Mouse (Mus musculus): ENCODE data around the gene Ptpre.
"Not testable (repeated sequence)": the region's sequence is repeated elsewhere in the genome, so short reads cannot be mapped to it uniquely, and the experiment has no call there.

Gene Ptpre

DNA sequence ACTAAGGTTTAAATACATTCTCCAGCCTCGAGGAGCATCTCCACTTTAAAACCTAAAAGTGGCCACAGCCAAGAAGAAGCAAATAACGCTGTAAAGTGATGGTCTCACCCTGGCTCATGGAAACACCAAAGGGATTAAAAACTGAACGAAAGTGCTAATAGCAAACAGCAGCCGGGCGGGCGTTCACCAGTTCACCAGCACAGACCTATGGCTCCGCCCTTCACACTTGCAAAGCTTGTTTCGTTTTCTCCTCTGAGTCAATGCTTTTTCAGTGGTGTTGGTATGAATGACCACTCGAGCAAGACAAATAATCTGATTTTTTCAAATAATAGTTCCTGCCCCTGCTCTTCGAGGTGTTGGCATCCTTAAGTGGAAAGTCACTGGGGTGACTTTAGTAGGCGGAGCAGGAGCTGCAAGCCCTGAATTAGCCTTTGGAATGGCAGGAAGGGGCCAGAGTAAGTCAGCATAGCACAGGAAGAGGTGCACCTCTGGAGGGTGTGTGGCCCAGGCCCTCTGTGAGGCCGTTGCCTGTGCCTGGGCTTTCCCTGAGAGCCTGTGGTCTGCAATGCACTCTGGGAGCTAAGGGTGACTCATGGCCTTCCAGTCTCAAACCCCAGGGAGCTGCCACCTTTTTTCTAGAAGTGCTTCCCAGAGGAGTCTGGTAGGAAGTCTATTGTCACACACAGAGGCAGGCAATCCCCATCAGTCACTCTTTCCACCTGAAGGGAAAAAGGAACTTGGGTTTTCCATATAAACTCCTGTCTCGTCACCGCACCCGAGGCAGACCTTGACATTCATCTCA, 67.9 kb downstream of the Ptpre start:
- DNase-seq (ENCODE audit: low spot score in 2 of 2): peak; percentile 48 to 71

DNA sequence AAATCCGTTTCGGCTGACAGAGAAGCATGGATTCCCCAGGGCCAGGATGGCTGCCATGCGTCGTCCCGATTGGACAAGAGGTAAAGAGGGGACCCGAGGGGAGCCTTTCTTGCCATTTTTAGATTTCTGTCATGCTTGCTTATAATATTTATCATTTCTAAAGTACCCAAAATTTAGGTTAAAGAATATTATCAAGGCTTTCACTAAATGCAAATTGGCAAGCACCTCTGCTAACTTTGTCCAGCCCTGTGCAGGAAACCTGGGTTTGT, 68.5 kb downstream of the Ptpre start:
- no peak for DNase-seq (ENCODE audit: low spot score in 2 of 2)

DNA sequence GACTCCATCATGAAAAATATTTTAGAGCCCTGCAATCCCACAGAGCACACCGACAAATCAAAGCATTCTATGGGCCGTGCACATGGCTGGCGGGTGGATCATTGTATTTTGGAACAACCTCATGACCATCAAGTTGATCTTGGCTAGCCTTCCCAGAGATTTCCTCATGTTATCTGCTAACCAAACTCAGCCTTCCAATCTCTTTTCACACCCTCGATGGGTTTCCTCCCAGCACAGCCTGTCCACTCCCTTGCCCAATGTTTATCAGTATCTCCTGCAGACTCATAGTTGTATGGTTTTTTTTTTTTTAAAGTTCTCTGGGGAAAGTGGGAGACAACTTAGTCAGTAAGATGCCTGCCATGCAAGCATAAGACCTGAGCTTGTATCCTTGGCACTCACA, 70.9 kb downstream of the Ptpre start:
- DNase-seq (ENCODE audit: low spot score in 2 of 2): peak; percentile 48 to 62

DNA sequence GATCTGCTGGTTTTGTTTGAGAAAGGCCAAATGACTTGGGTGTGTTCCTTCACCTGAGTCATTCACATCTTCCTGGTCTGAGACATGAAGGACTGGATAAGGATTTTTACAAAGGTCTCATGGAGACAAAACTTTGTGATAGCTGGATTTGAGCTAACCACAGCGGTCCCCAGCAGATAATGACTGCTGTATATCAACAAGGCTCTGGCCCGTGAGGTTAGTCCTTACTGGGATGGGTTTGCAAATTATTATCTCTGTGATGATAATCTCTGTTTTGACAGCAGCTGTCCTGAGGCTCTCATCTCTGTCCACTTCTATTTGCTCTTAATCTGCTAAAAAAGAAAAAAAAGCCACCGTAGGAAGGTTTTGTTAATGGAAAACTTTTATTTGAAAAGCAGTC, 71.7 kb downstream of the Ptpre start:
- no peak for DNase-seq (ENCODE audit: low spot score in 2 of 2)

DNA sequence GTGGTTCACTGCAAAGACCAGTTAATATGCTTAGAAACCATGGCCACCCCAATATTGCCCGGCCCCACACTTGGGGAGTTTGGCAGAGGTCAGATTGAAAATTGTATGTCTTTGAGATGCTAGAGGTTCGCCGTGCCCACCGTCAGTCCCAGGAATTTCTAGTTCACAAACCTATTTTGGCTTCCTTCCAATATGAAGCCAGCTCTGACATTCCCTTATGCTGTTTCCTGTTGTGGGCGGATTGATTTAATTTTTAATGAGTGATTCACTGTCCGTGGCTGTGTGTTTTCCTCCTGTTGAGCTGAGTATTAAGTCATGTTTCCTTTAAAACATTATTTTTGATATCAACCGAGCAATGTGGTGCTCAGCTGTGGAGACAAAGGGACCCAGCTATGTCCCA, 72.4 kb downstream of the Ptpre start:
- peak; percentile 13 to 43 for DNase-seq (ENCODE audit: low spot score in 2 of 2)

DNA sequence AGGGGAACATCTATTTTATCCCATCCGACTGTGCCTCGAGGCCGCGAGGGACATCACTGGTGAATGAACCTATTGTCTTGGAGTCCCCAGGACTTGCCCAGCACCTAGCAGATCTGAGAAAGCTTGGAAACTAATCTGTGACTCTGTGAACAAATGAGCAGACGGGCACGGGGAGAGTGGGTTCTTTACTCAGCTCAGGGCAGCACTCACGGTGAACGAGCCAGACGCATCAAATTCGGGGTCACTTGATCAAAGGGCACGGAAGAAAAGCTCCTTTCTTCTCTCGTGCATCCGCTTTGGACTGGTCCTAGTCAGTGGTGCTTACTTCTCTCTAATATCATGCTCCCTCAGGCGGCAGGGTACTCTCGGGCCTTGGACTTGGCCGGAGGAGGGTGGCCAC, 75.0 kb downstream of the Ptpre start:
- DNase-seq (ENCODE audit: low spot score in 2 of 2): no peak

DNA sequence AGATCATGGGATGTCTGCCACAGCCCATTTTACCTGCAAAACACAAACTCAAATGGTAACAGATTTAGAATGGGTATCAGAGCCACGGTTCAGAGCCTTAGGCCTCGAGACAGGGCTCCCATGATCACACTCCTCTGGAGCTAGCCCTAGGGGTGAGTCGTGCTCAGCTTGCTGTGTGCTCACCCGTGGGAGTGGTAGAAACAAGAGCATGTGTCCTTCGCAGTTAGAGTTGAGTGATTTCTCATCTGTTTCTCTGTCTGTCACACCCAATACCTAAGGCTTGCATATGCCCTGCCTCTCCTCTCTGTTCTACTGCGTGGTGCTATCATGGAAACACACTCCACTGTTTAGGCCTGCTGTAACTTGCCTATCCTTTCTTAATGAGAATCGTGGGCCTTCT, 75.5 kb downstream of the Ptpre start:
- no peak for DNase-seq (ENCODE audit: low spot score in 2 of 2)

DNA sequence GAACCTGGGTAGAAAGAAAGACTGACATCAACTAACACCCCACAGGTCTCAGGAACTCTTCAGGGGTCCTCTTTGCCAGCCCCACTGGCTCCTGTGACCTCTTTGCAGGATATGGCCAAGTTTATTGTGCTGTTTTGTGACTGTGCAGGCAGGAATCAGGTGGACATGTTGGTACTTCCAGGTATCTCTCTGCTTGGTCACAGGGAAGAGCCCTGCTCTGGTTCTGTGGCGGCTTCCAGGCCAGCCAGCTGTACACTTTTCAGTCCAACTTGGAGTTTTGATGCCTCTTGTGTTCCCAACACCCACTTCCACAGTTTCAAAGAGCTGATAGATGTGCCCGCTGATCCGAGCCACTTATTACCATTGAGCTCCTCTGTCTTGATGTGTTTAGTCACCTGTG, 76.1 kb downstream of the Ptpre start:
- no peak for DNase-seq (ENCODE audit: low spot score in 2 of 2)

DNA sequence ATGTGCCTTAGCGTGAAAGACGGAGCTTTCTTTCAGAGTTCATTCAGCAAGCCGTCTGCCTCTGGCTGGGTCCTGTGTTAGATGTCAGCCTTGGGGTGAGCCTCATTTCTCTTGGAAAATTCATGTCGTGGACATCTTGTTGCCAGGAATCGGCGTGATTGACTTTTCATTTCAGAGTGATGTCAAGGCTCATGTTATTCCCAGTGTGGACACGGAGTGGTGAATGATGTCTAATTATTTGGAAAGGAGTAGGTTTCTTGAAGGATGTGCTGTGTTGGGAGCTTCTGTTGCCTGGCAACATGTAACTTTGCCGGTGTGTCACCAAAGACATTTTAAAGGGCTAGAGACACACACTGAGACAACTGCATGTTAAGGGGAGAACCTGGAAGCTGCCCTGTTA, 77.6 kb downstream of the Ptpre start:
- DNase-seq (ENCODE audit: low spot score in 2 of 2): no peak

DNA sequence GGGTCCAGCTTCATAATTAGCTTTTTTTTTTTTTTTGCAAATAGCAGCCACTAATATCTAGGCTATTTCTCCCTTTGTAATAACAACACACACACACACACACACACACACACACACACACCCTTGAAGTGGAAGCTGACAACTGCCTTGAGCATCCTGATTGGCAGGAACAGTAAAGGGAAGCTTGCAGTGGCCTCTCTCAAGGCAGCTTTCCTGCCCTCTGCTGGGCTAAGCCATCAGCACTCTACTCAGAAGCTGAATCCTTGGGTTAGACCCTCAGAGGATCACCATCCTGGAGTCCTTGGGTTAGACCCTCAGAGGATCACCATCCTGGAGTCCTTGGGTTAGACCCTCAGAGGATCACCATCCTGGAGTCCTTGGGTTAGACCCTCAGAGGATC, 79.2 kb downstream of the Ptpre start:
- DNase-seq (ENCODE audit: low spot score in 2 of 2): not testable (repeated sequence)

DNA sequence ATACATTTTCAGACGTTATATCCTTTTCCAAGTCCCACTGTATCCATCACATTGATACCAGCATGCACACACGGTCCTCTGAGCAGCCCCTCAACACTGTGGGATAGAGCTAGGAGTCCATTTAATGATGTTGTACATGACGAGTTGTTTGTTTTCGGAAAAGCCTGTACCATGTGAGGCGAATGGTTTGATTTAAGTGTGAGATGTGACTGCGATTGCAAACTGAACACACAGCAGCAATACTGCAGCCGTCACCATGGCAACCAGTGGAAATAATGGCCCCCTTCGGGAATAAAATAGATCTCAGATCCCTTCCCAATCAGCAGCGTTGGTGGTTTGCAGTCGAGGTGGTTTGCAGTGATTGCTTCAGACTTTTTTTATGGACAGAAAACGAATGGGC, 80.5 kb downstream of the Ptpre start:
- DNase-seq (ENCODE audit: low spot score in 2 of 2): no peak

DNA sequence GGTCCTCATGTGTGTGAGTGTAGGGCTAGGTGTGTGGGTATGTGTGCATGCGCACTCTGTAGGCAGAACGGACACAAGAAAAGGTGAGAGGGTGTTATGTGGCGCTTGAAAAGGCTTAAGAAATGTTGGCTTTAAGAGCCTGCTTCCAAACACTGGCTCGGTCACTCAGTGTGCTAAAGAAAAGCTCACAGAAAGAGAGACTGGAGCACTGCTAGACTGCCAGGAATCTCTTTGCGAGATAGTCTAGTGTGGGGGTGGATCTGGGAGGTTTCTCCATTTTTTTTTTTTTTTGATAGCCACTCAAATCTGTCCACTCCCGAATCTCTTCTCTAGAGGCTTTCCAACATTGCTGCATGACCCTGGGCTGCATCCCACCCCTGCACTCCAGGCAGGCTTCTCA, 84.4 kb downstream of the Ptpre start:
- DNase-seq (ENCODE audit: low spot score in 2 of 2): no peak

DNA sequence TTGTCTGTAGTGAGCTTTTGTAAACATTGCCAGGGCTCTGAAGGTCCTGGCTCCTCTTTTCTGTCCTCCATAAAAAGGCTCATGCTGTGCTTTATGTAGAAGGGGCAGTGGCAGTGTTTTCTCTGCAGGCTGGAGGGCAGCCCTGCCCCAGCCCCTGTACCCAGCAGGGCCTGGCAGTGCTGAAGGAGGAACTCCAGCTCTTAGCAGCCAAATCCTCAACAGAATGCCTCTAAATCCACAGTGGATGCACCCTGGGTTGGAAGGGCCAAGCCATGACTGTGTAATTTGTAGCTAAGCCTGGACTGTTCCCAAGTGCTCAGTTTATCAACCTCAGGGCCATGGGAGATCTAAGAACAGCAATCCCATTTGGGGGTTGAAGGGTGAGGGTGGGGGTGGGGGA, 85.0 kb downstream of the Ptpre start:
- DNase-seq (ENCODE audit: low spot score in 2 of 2): no peak

DNA sequence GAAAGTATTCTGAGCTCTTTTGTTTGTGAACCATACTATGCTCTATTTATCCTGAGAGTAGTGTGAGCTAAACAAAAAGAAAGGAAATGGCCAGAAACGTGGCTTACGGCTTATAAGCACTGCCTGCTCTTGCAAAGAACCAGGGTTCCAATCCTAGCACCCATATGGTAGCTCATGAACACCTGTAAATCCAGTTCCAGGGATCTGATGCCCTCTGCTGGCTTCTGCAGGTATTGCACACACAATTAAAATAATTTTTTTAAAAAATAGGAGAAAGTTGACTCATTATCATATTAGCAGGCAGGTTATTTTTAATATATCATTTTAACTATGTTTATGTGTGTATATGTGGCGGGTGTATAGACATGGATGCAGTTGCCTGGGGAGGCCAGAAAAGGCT, 87.6 kb downstream of the Ptpre start:
- DNase-seq (ENCODE audit: low spot score in 2 of 2): no peak

DNA sequence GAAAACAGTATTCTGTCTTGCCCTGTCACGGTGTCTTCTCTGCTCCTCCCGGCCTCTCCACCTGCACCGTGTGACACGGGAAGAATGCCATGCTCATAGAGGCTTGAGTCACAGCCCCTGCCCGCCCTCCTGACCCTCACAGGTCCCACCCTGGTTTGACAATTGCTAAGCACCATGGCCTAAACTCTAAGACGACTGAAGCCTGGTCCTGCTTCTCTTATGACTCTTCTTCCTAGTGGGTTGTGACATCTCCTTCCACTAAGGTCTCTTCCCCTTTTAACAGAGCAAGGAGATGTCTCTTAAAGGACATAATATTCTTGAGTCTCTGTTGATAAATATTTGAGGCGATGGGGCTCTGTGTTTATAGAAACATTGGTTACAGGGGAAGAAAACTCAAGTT, 91.1 kb downstream of the Ptpre start:
- DNase-seq (ENCODE audit: low spot score in 2 of 2): no peak

DNA sequence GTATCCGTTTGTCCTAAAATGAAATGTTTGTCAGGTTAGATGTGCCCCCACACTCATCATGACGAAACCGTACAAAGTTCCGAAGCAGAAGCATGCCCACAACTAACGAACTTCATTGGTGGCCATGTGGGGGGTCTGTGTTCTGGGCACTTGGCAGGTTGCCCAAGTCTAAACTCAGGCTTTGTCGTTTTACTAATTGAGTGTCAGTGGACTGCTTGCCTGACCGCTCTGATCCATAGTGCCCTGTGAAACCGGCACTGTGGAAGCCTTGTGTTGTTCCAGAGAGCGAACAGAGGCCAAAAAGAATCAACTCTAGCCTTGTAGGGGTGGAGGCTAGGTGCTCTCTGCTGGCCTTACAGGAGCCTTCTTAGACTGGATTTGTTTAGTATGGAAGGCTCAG, 91.7 kb downstream of the Ptpre start:
- DNase-seq (ENCODE audit: low spot score in 2 of 2): no peak

DNA sequence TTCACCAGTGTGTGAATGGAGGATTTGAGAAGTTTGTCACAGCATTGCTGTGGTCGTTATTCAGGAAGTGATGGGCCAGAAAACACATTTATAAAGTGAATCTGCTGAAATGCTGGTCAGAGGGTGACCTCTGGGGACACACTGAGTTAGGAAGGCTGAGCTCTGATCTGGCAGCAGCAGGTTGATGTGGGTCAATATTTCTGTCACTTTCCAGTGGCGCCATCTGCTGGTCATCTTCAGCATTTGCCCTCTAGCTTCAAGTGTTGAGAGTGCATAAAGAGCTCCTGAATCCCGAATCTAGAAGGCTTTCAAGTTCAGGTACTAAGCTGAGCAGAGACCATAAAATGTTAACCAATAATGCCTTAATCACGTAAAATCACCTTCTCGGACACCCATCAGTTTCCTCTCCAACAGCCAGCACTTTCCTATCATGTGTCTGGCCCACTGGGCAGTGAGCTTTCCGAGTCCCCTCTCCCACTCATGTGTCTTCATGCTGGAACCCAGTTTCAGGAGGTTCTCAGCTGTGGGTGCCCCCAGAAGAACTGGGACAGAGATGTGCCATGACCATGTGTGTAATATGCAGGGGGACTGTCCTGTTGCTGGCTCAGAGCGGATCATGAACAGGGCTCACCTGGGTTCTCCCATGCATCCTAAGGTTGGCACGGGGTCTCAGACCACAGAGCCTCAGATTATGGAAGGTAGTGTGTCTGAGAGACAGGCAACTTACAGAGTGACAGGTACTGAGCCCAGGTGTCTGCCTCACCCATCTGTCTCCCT, 94.7 kb downstream of the Ptpre start:
- DNase-seq (ENCODE audit: low spot score in 2 of 2): peak in 1 of 2 experiments; percentile 75

DNA sequence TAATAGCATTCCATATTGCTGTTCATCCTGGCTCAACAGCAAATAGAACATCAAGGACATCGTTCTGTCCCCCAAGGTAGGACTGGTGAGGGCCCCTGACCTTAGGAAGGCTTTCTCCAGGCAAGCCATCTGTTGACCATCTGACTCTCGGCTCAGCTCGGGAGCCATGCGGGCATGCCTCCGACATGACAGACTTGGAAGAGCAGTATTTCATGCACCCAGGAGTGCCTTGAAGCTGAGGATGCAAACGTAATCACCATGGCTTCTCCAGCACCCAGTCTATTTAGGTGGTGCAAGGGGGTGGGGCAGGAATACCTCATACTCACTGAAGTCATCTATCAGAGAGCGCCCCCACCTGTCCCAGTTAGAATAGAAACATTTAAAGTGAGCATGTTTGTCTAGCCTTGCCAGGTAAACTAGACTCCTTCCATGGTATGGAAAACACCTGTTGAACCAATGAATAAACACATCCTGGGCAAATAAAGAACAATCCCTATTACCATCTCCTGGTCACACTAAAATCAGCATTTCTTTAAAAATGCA, 95.5 kb downstream of the Ptpre start:
- DNase-seq (ENCODE audit: low spot score in 2 of 2): no peak

DNA sequence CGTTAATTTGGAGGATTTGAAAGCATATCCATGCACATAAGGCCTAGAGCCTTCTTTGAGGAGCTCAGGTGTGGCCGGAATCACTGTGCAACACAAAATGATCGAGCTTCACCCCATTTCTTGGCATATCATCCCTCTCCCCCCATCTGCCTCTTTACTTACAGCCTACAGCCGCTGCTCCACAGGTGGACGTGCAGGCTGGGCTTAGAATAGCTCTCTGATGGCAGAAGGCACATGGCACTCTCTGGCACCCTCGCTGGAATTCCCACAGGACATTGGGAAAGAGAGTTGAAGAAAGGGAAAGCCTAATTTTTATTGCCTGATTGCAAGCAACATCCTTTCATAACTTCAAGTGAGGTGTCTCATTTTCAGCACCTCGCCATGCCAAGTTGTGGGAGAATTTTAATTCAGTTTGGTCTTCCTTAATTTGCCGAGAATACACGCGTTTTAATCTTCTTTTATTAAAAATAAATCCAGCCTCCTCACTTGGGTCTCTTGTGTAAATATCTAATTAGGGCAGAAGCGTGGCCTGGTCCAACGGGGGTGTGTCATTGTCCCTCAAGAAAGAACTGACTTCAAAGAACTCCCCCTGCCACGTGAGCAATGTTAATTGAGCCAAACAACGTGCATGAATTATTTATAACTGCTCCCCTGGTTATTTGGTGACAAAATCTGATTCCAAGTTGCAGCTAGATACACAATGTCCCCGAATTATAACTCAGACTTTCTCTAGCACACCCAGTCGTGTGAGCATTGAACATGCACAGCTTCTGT, 97.8 kb downstream of the Ptpre start:
- DNase-seq (ENCODE audit: low spot score in 2 of 2): no peak

DNA sequence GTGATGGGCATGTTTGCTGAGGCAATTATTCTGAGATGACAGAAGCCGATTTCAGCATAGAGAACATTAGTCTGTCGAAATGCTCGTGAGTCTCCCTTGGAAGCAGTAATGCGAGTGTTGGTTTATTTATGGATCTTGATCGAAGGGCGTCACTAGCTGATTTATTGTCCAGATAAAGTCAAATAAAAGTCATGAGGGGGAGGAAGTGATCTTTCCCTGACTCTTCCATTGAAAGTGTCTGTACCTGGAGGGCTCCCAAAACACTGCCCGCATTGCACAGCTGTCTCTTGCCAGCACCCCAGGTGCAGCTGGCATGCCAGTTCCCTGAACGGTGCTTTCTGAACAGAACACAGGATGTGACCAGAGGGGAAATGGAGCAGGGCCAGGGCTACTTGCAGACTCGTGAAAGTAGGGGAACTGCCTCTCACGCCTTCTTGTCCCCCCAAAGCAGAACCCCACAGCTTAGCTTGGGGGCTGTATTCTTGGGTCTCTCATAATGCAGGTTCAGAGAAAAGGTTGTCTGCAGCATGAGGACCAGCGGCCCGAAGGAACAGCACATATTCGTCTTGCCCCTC, 100.2 kb downstream of the Ptpre start:
- DNase-seq (ENCODE audit: low spot score in 2 of 2): no peak

DNA sequence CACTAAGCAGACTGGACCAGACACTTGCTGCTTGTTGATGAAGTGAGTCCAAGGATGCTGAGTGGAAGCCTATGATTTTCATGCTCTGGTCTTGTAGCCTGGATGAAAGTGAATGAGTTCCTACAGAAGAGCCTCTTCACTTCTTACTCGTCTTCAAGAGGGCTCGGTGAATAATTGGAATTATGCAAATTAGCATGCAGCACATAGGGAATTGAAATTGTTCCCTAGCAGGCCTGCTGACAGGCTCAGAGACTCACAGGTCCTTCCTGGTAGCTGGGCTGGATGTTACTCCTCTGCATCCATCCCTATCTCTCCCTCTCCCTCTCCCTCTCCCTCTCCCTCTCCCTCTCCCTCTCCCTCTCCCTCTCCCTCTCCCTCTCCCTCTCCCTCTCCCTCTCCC, 102.1 kb downstream of the Ptpre start:
- no peak for DNase-seq (ENCODE audit: low spot score in 2 of 2)

Measured in heart, adult 9 months (tissue).